Mouse (Mus musculus) forebrain, embryonic 13.5 days (tissue): ENCODE results near the gene Scgb1a1. TPM values are rescaled to one million over a fixed set of nuclear protein-coding genes. Genes with fewer than 3 reads are reported as not detected.

ENCODE experiments used
- ATAC-seq: fragments of 200-750 bp; cut with Nextera tagmentation; 2 replicates; pipeline ENCODE4 v1.8.0; 2017
- H3K27ac ChIP-seq: fragments of 300-500 bp; sonication (generic); 2 replicates; pipeline ENCODE4 v1.5.1; 2015; ENCODE audit warnings: inconsistent platforms, mild to moderate bottlenecking, moderate library complexity
- H3K27me3 ChIP-seq: fragments of 300-500 bp; sonication (generic); 2 replicates; pipeline ENCODE4 v1.6.1; 2015; ENCODE audit warnings: mild to moderate bottlenecking, inconsistent platforms
- H3K36me3 ChIP-seq: fragments of 300-500 bp; sonication (generic); 2 replicates; pipeline ENCODE4 v1.6.1; 2015; ENCODE audit warnings: mild to moderate bottlenecking, inconsistent platforms; ENCODE audit not compliant: poor library complexity, severe bottlenecking
- H3K4me1 ChIP-seq: fragments of 300-500 bp; sonication (generic); 2 replicates; pipeline ENCODE4 v1.6.1; 2015; ENCODE audit warnings: inconsistent platforms
- H3K4me2 ChIP-seq: fragments of 300-500 bp; sonication (generic); 2 replicates; pipeline ENCODE4 v1.6.1; 2015; ENCODE audit warnings: inconsistent platforms, mild to moderate bottlenecking, moderate library complexity
- H3K4me3 ChIP-seq: fragments of 300-500 bp; sonication (generic); 2 replicates; pipeline ENCODE4 v1.5.1; 2015; ENCODE audit warnings: mild to moderate bottlenecking, inconsistent platforms
- H3K9ac ChIP-seq: fragments of 300-500 bp; sonication (generic); 2 replicates; pipeline ENCODE4 v1.6.1; 2015; ENCODE audit warnings: mild to moderate bottlenecking, inconsistent platforms
- H3K9me3 ChIP-seq: fragments of 300-500 bp; sonication (generic); replicated peaks from 2 replicates; pipeline ENCODE4 v1.6.1; 2016; ENCODE audit warnings: inconsistent platforms
- WGBS: fragments of 180-500 bp; shearing (Covaris S2); methylation state at CpG from one replicate; pipeline ENCODE4 v1.1.7; 2015; 5-methylcytosine and 5-hydroxymethylcytosine counted together
- polyA plus RNA-seq: library from polyadenylated mRNA; unstranded; fragments of >200 nt; fragmentation: Nextera tagmentation; extraction: Ambion mirVana; gene quantifications from 2 replicates; pipeline ENCODE4 v1.2.1, GENCODE M21; 2015

Gene Scgb1a1
- polyA plus RNA-seq, 1 experiment from 2014 or later = not detected

GRCm38 (mm10) chr19:9073776-9074411 is 13.9 kb downstream of the Scgb1a1 start:
- H3K9me3 ChIP-seq = no peaks in the 10 kb centered on the region
- no peak overlapping the region for H3K4me3 ChIP-seq
- no peak for ATAC-seq
- 84% methylated on average over 12 of the region's 12 CpGs for WGBS
- H3K27ac ChIP-seq = no peak overlapping the region
- H3K9ac ChIP-seq = no peak overlapping the region
- no peaks in the 10 kb centered on the region for H3K27me3 ChIP-seq
- no peak overlapping the region for H3K4me2 ChIP-seq
- peaks cover 24% of the 10 kb centered on the region for H3K4me1 ChIP-seq
- H3K36me3 ChIP-seq = no peaks in the 10 kb centered on the region

- Histone ChIP-seq H3K4me3 (no peak overlapping the region), H3K4me2 (no peak overlapping the region), H3K27ac (no peak overlapping the region), H3K9ac (no peak overlapping the region), H3K36me3 (no peaks in the 10 kb centered on the region), H3K4me1 (peaks cover 24% of the 10 kb centered on the region), H3K9me3 (no peaks in the 10 kb centered on the region), H3K27me3 (no peaks in the 10 kb centered on the region)
- no peak for ATAC-seq
- 87% methylated on average over 2 of the region's 2 CpGs for WGBS
These were observed 15.6 kb downstream of the Scgb1a1 start for GRCm38 (mm10) chr19:9072157-9072530.

GRCm38 (mm10) chr19:9071456-9072156 is 16.2 kb downstream of the Scgb1a1 start:
- Histone ChIP-seq H3K27me3 (no peaks in the 10 kb centered on the region), H3K9me3 (no peaks in the 10 kb centered on the region), H3K4me2 (no peak overlapping the region), H3K9ac (no peak overlapping the region; the same call in 1 of the 2 replicates), H3K36me3 (no peaks in the 10 kb centered on the region), H3K4me1 (peaks cover 24% of the 10 kb centered on the region), H3K27ac (no peak overlapping the region), H3K4me3 (no peak overlapping the region)
- no peak for ATAC-seq
- WGBS = 48% methylated on average over 7 of the region's 7 CpGs

- H3K9me3 ChIP-seq = no peaks in the 10 kb centered on the region
- H3K27ac ChIP-seq = no peak overlapping the region
- WGBS = 72% methylated on average over 2 of the region's 2 CpGs
- no peaks in the 10 kb centered on the region for H3K27me3 ChIP-seq
- no peaks in the 10 kb centered on the region for H3K36me3 ChIP-seq
- H3K4me1 ChIP-seq = peaks cover 32% of the 10 kb centered on the region
- no peak overlapping the region for H3K9ac ChIP-seq
- ATAC-seq = no peak
- no peak overlapping the region for H3K4me3 ChIP-seq
- no peak overlapping the region for H3K4me2 ChIP-seq
These were observed 17.4 kb downstream of the Scgb1a1 start for GRCm38 (mm10) chr19:9070316-9070715.

GRCm38 (mm10) chr19:9069687-9070307 is 18.0 kb downstream of the Scgb1a1 start:
- Histone ChIP-seq H3K4me3 (no peak overlapping the region), H3K27ac (no peak overlapping the region), H3K4me2 (no peak overlapping the region), H3K9ac (no peak overlapping the region), H3K4me1 (peaks cover 32% of the 10 kb centered on the region), H3K27me3 (no peaks in the 10 kb centered on the region), H3K36me3 (no peaks in the 10 kb centered on the region), H3K9me3 (no peaks in the 10 kb centered on the region)
- no peak for ATAC-seq
- WGBS = 71% methylated on average over 8 of the region's 8 CpGs

- H3K4me1 ChIP-seq = peaks cover 32% of the 10 kb centered on the region
- ATAC-seq = no peak
- no peak overlapping the region for H3K9ac ChIP-seq
- H3K27ac ChIP-seq = no peak overlapping the region
- 77% methylated on average over 5 of the region's 5 CpGs for WGBS
- no peaks in the 10 kb centered on the region for H3K9me3 ChIP-seq
- no peaks in the 10 kb centered on the region for H3K27me3 ChIP-seq
- no peak overlapping the region for H3K4me2 ChIP-seq
- no peak overlapping the region for H3K4me3 ChIP-seq
- no peaks in the 10 kb centered on the region for H3K36me3 ChIP-seq
These were observed 20.5 kb downstream of the Scgb1a1 start for GRCm38 (mm10) chr19:9067292-9067691.

- no peaks in the 10 kb centered on the region for H3K36me3 ChIP-seq
- WGBS = 71% methylated on average over 9 of the region's 9 CpGs
- no peak overlapping the region for H3K9ac ChIP-seq
- H3K27ac ChIP-seq = peak overlapping the region; percentile 38; the same call in 1 of the 2 replicates
- H3K9me3 ChIP-seq = no peaks in the 10 kb centered on the region
- peaks cover 22% of the 10 kb centered on the region for H3K4me1 ChIP-seq
- no peaks in the 10 kb centered on the region for H3K27me3 ChIP-seq
- H3K4me3 ChIP-seq = no peak overlapping the region
- peak; percentile 90 for ATAC-seq
- no peak overlapping the region for H3K4me2 ChIP-seq
These were observed 21.9 kb downstream of the Scgb1a1 start for GRCm38 (mm10) chr19:9065621-9066561.

- no peak overlapping the region for H3K9ac ChIP-seq
- H3K36me3 ChIP-seq = no peaks in the 10 kb centered on the region
- no peaks in the 10 kb centered on the region for H3K27me3 ChIP-seq
- H3K4me1 ChIP-seq = peaks cover 7% of the 10 kb centered on the region
- no peaks in the 10 kb centered on the region for H3K9me3 ChIP-seq
- no peak overlapping the region for H3K27ac ChIP-seq
- H3K4me3 ChIP-seq = no peak overlapping the region
- no peak overlapping the region for H3K4me2 ChIP-seq
- ATAC-seq = no peak
- 93% methylated on average over 3 of the region's 3 CpGs for WGBS
These were observed 23.9 kb downstream of the Scgb1a1 start for GRCm38 (mm10) chr19:9063831-9064230.

GRCm38 (mm10) chr19:9062822-9063221 is 24.9 kb downstream of the Scgb1a1 start:
- Histone ChIP-seq H3K4me2 (no peak overlapping the region), H3K36me3 (no peaks in the 10 kb centered on the region), H3K27me3 (no peaks in the 10 kb centered on the region), H3K4me1 (peaks cover 7% of the 10 kb centered on the region), H3K27ac (no peak overlapping the region), H3K4me3 (no peak overlapping the region), H3K9me3 (no peaks in the 10 kb centered on the region), H3K9ac (no peak overlapping the region)
- ATAC-seq = no peak
- WGBS = 92% methylated on average over 2 of the region's 2 CpGs

GRCm38 (mm10) chr19:9061221-9061893 is 26.4 kb downstream of the Scgb1a1 start:
- peaks cover 6% of the 10 kb centered on the region for H3K4me1 ChIP-seq
- no peak overlapping the region for H3K27ac ChIP-seq
- no peak overlapping the region for H3K4me3 ChIP-seq
- no peaks in the 10 kb centered on the region for H3K27me3 ChIP-seq
- no peak overlapping the region for H3K4me2 ChIP-seq
- WGBS = 87% methylated on average over 8 of the region's 8 CpGs
- no peaks in the 10 kb centered on the region for H3K9me3 ChIP-seq
- ATAC-seq = no peak
- H3K36me3 ChIP-seq = no peaks in the 10 kb centered on the region
- H3K9ac ChIP-seq = no peak overlapping the region

GRCm38 (mm10) chr19:9060103-9060502 is 27.7 kb downstream of the Scgb1a1 start:
- no peak for ATAC-seq
- no peak overlapping the region for H3K27ac ChIP-seq
- no peaks in the 10 kb centered on the region for H3K9me3 ChIP-seq
- H3K4me3 ChIP-seq = no peak overlapping the region
- H3K36me3 ChIP-seq = no peaks in the 10 kb centered on the region
- no peak overlapping the region for H3K9ac ChIP-seq
- H3K27me3 ChIP-seq = no peaks in the 10 kb centered on the region
- H3K4me2 ChIP-seq = no peak overlapping the region
- H3K4me1 ChIP-seq = no peaks in the 10 kb centered on the region
- 67% methylated on average over 4 of the region's 4 CpGs for WGBS
